Mouse (Mus musculus) urinary bladder, postnatal 25 days (tissue): ENCODE results near the gene 4930502E18Rik.
"Not testable (repeated sequence)": the region's sequence is repeated elsewhere in the genome, so short reads cannot be mapped to it uniquely, and the experiment has no call there.

Source experiments
- DNase-seq: peaks from one replicate; pipeline ENCODE4 v3.0.0; 2022; ENCODE audit warnings: low spot score

The 4930502E18Rik gene

DNA sequence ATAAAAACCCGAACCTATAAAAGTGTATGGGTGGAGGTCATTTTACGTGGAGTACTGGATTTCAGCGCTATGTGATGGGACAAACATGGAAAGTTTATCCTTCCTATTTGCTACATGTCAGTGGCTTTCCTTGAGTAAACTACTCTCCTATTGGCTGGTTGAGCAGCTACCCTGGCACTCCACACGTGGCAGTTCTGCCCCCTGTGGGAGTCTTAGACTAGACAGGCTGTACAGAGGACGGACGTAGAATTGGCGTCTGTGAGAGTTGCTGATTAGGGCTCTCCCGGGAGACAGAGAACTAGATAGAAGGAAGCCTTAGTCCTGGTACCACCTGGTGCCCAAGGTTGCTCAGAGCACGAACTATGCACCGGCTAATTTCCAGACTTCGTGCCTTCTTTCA lies at the start of gene 4930502E18Rik:
4930502E18Rik (plus strand) TSS at position 231 of the 400 bp plus-strand sequence.
- no peak for DNase-seq

DNA sequence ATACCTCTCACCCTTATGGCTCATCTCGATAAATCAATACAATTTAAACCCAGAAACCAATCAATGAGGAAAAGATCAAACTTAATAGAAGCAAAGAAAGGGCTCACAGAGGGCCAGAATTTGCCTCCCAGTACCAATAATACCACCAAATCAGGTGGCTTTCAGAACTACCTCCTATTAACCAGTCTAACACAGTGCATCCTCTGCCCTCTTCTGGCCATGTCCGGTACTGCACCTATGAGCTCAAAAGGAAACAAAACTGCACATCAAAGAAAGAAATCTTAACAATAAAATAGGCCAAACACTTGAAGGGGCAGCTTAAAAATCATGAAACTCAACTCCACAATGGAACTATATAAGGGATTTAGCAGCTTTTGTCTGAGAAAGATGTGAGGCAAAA lies 47.7 kb upstream of the 4930502E18Rik start:
- DNase-seq = peak; percentile 54

DNA sequence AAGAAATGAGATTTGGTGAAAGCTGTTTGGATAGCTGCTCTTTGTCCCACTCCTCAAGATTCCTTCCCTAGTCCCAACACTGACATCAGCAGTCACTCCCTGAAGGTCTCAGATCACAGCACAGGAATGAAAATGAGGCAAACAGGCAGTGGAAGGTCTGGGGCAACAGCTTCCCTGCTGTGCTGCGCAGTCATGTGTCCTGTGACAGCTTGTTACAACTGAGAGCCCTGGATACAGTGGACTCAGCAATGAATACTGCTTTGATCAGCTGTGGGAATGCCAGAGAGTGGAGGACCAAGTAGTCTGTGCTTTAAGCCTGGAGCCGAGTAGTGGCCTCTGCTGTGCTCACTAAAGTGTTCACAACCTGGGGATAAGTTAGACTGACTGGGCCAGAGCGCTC lies 42.0 kb upstream of the 4930502E18Rik start:
- DNase-seq = not testable (repeated sequence)

DNA sequence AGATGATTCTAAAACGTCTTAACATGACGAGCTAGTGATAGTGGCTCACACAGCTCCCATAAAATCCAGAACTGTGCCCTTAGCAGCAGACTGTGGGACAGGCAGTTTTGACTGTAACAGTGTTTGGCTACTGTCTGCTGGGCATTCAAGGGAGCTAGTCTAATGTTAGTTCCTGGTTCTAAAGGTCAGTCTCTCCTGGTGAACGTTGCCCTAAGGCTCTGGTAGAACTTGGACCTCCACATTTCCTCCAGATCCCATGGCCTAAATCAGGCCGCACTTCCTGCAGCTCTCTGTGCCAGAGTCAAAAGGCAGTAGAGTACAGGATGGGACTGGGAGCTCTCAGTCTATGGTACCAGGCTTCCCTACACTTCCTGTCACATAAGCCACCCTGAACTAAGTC lies 40.0 kb upstream of the 4930502E18Rik start:
- not testable (repeated sequence) for DNase-seq

DNA sequence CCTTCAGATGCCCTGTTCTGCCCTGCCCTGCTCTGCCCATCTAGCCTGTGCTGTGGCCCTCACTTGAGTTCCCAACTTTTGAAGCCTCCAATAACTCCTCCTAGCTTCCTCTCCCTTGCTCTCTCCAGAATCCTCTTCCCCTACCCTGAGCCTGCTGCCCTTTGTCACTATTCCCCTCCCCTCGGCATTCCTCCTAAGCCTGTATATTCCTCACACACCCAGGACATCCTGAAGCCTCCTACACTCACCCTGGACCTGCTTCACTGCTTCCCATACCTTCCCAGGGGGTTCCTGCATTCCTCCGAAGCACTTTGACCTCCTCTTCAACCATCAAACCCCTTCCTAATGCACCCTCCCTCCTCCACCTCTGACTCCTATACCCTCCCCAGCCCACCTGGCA lies 32.6 kb upstream of the 4930502E18Rik start:
- no peak for DNase-seq

DNA sequence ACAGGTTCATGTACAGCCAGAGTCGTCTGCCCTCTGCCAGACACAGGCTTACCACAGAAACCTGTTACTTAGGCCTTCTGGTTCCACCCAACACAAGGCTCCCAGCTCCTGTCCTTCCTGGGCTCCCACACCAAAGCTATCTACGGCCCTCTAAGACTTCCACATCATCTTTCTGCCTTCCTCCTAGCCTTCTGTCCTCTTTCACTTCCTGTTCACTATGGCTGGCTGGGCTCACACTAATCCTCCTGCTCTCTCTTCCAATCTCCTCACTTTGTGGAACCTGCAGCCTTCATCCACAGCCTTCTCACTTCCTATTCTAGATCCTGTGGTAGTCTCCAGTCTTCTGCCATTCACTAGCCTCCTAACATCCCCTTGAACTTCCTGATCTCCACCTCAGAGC lies 31.5 kb upstream of the 4930502E18Rik start:
- no peak for DNase-seq

DNA sequence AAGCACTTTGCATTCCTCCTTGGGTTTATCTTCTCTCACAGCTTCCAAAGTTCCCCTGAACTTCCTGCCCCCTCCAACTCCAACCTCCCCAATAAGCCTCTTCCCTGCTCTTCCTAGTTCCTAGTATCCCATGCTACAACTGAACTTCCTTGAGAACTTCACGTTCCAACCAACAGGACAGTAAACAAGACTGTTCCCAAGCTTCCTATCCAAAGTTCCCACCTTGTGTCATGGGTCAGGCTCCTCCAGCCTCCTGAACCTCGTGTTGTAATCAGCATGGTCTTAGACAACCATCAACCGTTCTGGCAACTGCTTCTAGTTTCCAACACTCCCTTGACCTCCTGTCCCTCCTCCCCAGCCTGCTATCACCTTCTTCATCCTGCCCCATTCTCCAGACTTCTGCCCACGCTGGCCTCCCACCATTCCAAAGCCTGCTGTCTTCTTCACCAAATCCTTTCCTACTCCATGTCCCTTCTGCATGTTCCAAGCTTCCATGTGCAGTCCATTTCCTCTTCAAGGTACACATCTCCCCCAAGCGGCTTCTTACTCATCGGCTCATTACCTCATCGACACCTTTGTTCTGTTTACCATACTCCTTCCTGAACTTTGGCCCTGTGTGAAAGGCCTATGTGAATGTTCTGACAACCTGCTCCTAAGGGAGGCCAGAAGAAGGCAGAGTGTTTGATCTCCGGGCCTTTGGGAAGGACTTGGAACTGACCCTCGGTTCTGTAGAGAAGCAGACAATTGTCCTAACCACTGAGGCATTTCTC lies 30.4 kb upstream of the 4930502E18Rik start:
- DNase-seq = no peak

DNA sequence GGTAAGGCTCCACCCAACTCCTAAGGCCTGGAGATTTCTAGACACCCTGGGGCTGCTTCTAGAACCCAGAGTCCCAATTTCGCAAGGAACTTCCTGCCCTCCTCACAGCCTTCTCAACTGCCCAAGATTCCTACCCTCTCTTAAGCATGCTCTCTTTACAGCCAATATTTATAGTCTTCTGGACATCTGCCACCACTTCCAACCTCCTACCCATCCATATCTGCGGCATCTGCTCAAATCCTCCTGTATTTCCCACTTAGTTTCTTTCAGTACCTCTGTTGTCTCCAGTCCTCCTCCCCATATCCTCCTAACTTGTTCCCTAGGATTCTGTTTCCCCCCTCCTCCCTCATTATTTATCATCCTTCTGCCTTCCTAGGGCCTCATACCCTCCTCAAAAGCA lies 25.4 kb upstream of the 4930502E18Rik start:
- no peak for DNase-seq

DNA sequence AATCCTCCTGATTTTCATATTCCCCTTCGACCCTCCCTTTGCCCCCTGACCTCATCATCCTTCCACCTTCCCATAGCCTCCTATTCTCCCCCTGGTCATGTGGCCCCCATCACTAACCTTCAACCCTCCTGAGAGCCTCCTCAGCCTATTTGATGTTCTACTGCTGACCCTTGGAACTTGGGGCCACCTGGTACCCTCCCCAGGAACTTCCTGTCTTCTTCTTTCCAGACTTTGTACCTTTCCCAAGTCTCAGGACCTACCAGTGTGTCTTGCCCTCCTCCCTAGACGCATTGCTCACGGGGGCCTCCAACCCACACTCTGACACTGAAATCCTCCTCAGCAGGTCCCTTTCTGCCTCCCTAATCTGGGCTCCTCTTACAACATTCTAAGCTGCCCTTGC lies 22.0 kb upstream of the 4930502E18Rik start:
- no peak for DNase-seq

DNA sequence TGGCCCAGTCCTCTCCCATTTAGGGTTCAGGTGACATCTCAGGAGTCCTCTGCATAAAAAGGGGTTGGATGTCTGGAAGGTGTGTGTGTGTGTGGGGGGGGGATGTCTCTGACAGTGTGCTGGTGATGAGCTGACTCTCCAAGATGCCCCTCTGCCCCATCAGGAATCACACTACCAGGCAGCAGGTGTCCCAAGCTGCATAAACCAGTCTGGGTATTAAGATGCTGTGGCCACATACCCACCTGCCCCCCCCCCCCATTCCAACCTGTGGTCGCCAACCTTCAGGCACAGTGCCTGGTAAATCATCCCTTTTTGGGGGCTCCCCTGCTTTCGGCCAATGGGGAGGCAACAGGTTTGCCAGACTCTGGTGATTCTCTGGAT lies 8.7 kb upstream of the 4930502E18Rik start:
- DNase-seq = no peak

DNA sequence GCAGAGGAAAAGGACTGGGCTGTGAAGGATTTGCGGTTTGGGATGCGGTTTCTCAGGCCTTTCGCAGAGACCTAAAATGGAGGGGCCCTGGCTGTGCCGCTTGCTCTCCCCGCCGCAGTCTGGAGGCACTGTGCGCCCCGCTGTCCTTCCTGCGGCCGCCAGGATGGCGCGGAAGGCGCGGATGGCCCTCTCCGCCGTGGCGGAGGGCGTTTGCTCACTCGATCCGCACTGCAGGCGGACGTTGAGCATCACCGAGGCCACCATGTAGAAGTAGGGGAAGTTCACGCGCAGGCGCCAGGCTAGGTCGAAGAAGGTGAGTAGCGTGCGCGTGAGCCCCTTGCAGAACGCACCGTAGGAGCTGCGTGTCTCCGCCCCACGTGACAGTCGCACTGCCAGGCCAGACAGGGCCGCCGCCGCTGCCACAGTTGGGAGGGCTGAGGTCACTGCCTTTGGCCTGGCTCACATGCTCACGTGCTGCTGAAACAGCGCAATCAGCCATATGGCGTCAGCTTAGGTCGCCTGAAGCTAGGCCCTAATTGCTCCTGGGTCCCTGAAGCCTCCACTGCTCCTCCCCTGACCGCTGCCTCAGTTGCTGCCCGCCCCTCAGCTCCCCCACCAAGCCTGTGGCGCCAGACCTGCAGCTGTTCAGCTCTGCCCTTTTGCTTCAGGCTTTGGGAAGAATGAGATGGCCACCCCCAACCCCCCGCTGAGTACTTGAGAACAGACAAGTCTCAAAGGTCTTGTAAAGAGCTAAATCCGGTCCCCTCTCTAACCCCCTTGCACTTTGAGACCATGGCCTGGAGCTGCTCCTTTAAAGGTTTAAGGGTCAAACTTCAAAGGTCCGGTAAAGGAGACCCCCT lies 8.1 kb upstream of the 4930502E18Rik start:
- DNase-seq = no peak

DNA sequence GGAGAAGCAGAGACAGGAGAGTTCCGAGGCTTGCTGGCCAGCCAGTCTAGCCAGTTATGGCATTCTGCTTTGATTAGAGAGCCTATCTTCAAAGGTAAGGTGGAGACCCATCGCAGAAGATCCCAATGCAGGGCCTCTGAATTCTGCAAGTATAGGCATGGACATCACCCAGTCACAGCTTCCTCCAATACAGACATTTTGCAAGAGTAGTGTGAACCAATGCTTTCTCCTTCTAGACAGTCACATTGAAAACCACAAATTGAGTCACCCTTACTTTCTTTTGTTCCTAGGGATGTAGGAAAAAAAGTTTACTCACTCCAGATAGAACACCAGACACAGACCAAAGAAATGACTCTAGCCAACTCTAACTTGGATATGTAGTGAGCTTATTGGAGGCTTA lies 4.3 kb downstream of the 4930502E18Rik start:
- no peak for DNase-seq

DNA sequence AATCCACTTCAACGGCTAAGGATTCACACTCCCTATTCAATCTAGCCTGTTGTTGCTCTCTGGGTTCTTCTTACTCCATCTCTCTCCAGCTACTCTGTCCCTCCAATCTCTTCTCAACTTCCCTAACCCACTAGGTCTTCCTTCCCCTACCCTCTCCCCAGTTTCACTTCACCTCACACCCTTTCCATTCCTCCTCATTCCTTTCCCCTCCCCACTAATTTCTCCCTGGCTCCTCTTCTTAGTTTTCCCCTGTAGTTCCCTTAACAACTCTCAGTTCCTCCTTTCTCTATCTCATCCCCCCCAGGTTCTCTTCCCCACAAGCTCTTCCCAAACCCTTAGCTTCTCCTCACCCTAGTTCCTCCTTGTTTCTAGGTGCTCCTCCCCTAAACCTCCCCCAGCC lies 28.2 kb downstream of the 4930502E18Rik start:
- no peak for DNase-seq

DNA sequence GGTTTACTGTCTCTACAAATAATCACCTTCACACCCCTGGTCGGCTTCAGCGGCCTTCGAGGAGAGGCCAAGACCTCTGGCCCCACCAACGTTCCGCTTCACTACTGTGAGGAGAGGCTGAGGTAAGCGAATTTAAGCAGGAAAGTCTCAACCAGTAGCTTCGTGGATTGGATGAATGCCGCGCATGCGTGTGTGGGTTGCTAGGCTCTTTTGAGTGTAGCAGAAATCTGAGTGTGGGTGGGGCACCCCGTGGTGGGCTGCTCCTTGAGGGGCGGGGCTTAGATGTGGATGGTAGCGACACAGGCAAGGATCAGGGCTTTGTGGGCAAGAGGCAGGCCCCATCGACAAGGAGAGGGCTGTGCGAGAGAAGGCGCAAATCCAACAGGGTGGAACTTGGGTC lies 33.1 kb downstream of the 4930502E18Rik start, which contains the start of gene 1700013H16Rik:
1700013H16Rik (minus strand) TSS at position 96 of the 400 bp plus-strand sequence.
- no peak for DNase-seq

DNA sequence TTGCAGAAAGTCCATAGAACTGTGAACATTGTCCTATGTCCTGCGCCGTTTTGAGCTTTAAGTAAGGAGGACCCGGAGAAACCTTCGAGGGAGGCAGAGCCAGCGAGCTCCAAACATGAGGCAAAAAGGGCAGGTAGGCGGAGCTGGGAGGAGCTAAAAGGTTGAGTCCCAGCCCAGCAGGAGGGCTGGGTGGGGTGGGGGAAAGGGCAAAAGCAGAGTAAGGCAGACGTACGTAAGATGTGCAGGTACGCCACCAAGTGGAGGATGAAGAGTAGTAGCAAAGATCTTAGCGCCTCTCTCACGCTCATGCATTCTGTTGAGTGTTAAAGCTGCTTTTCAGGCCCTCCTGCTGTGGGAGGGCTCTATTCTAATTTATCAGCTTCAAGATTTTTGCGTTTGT lies 51.6 kb downstream of the 4930502E18Rik start, which contains the start of gene Zfp36l3:
Zfp36l3 (minus strand) TSS at position 119 of the 400 bp plus-strand sequence.
- no peak for DNase-seq
